Mouse (Mus musculus): Measurements from ENCODE around the gene Anapc1. TPM values are rescaled to one million over a fixed set of nuclear protein-coding genes. Genes with fewer than 3 reads are reported as not detected.

Anapc1 gene
- total RNA-seq, 4 experiments from 2014 or later: 60.5 to 75.1 (median 71.7) TPM

DNA sequence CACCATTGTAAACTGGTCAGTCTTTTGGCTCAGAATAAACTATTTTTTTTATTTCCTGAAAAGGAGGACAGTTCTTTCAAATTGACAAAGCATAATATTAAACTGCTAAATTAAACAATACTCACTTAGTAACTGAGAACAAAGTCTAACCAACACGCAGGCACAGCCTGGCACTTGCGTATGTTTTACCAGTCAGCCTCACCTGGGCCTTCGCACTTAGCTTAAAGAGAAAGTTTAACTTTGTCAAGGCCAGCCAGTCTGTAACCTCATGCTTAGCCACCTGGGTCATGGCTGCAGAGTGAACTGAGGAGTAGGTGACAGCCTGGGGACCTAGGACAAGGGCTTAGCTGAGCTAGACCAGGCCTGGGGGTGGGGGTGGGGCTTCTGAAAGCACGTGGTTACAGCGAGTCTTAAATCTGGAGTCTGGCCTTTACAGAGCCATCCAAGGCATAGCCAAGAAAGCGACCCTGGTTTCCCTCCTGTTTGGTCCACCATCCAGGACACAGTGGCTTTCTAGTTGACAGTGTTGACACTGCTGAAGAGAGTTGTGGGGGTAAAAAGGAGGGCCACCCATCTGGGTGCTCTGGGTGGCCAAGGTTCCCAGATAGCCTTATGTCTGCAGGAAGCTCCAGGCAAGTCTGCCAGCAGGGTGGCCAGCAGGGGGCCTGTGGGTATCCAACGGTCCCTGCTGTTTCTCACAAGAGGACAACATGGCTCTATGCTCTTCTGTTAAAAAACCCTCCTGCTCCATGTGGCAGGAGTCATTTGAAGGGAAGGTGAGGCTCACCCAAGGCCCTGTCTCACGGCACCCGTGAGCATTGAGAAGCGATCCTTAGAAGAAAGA is 120.7 kb downstream of the Anapc1 start:
- DNase-seq (ENCODE audit: low spot score in 2 of 2): no peak

DNA sequence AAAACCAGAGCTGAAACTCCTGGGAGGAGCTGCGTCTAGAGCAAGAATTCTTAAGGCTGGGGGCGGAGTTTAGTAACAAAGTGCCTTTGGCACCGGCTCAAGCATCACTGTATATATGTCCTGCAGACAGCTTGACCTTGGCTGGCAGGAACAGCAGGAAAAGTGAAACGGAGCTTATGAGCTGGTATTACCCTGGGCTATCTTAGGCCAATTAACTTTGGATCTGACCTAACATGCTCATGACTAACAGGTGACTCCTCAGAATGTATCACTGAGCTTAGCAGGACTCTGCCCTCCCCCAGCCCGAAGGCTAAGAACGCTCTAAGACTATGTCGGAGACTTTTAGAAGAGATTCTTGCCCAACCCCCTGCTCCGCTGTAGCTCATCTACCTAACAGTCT is 121.3 kb downstream of the Anapc1 start:
- no peak for DNase-seq (ENCODE audit: low spot score in 2 of 2)

DNA sequence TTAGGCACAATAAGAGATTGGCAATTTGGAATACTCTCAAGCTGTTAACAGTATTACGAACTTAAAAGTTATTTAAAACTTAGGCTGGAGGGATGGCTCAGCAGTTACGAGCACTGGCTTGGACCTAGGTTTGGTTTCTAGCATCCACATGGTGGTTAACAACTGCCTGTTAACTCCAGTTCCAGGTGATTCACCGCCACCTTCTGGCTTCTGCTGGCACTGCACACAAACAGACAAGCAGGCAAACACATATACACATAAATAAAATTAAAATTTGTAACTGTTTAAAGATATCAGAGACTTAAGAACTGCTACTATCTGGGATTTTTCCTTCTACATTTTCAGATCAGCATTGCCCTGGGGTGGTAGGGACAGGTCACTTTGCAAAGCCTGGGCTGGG is 123.0 kb downstream of the Anapc1 start:
- no peak for DNase-seq (ENCODE audit: low spot score in 2 of 2)

Other genes with a start within 250 kb of the Anapc1 start
- not detected for gene Spdye4c, start 96.2 kb downstream of the Anapc1 start, total RNA-seq (2022)
- 10 to 100 TPM; 33.7 to 40.4 (median 36.1) TPM for gene Mertk, start 11.6 kb upstream of the Anapc1 start, total RNA-seq (2022)
- gene Tmem87b, start 130.7 kb upstream of the Anapc1 start, total RNA-seq (2022): 10 to 100 TPM; 35.7 to 40.6 (median 37.7) TPM
- gene Fbln7, start 175.6 kb upstream of the Anapc1 start, total RNA-seq (2022): 1 to 10 TPM; 1.0 to 2.1 (median 1.9) TPM